Mouse (Mus musculus): ENCODE results near the gene Tmem235. TPM values are rescaled to one million over a fixed set of nuclear protein-coding genes. Genes with fewer than 3 reads are reported as not detected.
A peak's percentile ranks its signal among the peaks of the same experiment; 100 is the strongest.

Tmem235 gene
- polyA plus RNA-seq, 1 experiment, result 0.05 TPM

- H3K36me3 ChIP-seq (ENCODE audit: control insufficient read depth, insufficient read depth), result no peaks in the 10 kb centered on the region
- H3ac ChIP-seq (ENCODE audit: control insufficient read depth, insufficient read length, low read depth), result no peak overlapping the region
- no peaks in the 10 kb centered on the region for H3K79me3 ChIP-seq (ENCODE audit: low read depth)
- H3K27me3 ChIP-seq (ENCODE audit: control insufficient read depth, insufficient read depth, insufficient read length), result no peaks in the 10 kb centered on the region
- H3K79me2 ChIP-seq (ENCODE audit: control insufficient read depth, insufficient read depth), result no peaks in the 10 kb centered on the region
- TF ChIP-seq CTCF (IDR thresholded peaks at IDR 0.05; ENCODE audit: control insufficient read depth, insufficient read depth, insufficient read length) (no peak), CEBPB (IDR thresholded peaks at IDR 0.05; ENCODE audit: low read depth) (peak; percentile 65)
- no peak overlapping the region for H3K4me3 ChIP-seq (ENCODE audit: insufficient read depth, poor library complexity, severe bottlenecking)
Observed at GRCm38 (mm10) chr11:117879676-117880075, 19.1 kb downstream of the Tmem235 start.

- no peaks in the 10 kb centered on the region for H3K36me3 ChIP-seq (ENCODE audit: control insufficient read depth, insufficient read depth)
- no peaks in the 10 kb centered on the region for H3K79me2 ChIP-seq (ENCODE audit: control insufficient read depth, insufficient read depth)
- no peaks in the 10 kb centered on the region for H3K27me3 ChIP-seq (ENCODE audit: control insufficient read depth, insufficient read depth, insufficient read length)
- no peak overlapping the region for H3ac ChIP-seq (ENCODE audit: control insufficient read depth, insufficient read length, low read depth)
- no peak overlapping the region for H3K4me3 ChIP-seq (ENCODE audit: insufficient read depth, poor library complexity, severe bottlenecking)
- TF ChIP-seq MYOG (IDR thresholded peaks at IDR 0.05; ENCODE audit: control insufficient read depth, extremely low read depth, insufficient read length), result no peak
- no peak for TF ChIP-seq CEBPB (IDR thresholded peaks at IDR 0.05; ENCODE audit: low read depth)
- no peak for TF ChIP-seq USF1 (IDR thresholded peaks at IDR 0.05; ENCODE audit: low read depth)
- H3K79me3 ChIP-seq (ENCODE audit: low read depth), result no peaks in the 10 kb centered on the region
Observed at GRCm38 (mm10) chr11:117880336-117880976, 19.9 kb downstream of the Tmem235 start.

- H3K27me3 ChIP-seq (ENCODE audit: control insufficient read depth, insufficient read depth, insufficient read length), result no peaks in the 10 kb centered on the region
Observed at GRCm38 (mm10) chr11:117880977-117881358, 20.4 kb downstream of the Tmem235 start.

GRCm38 (mm10) chr11:117881787-117882186 is 21.2 kb downstream of the Tmem235 start:
- H3K79me3 ChIP-seq (ENCODE audit: low read depth), result no peaks in the 10 kb centered on the region
- H3ac ChIP-seq (ENCODE audit: control insufficient read depth, insufficient read length, low read depth), result no peak overlapping the region
- no peak for TF ChIP-seq MYOD1 (IDR thresholded peaks at IDR 0.05; ENCODE audit: control insufficient read depth, insufficient read length, low read depth)
- H3K4me3 ChIP-seq (ENCODE audit: insufficient read depth, poor library complexity, severe bottlenecking), result no peak overlapping the region
- no peaks in the 10 kb centered on the region for H3K36me3 ChIP-seq (ENCODE audit: control insufficient read depth, insufficient read depth)
- no peaks in the 10 kb centered on the region for H3K79me2 ChIP-seq (ENCODE audit: control insufficient read depth, insufficient read depth)
- H3K27me3 ChIP-seq (ENCODE audit: control insufficient read depth, insufficient read depth, insufficient read length), result no peaks in the 10 kb centered on the region

More at GRCm38 (mm10) chr11:117880977-117881358, 20.4 kb downstream of the Tmem235 start:
- H3K79me3 ChIP-seq (ENCODE audit: low read depth), result no peaks in the 10 kb centered on the region
- no peaks in the 10 kb centered on the region for H3K36me3 ChIP-seq (ENCODE audit: control insufficient read depth, insufficient read depth)
- no peaks in the 10 kb centered on the region for H3K79me2 ChIP-seq (ENCODE audit: control insufficient read depth, insufficient read depth)
- TF ChIP-seq USF1 (IDR thresholded peaks at IDR 0.05; ENCODE audit: low read depth) (peak; percentile 32), MYOG (IDR thresholded peaks at IDR 0.05; ENCODE audit: control insufficient read depth, extremely low read depth, insufficient read length) (no peak)
- no peak overlapping the region for H3ac ChIP-seq (ENCODE audit: control insufficient read depth, insufficient read length, low read depth)
- no peak overlapping the region for H3K4me3 ChIP-seq (ENCODE audit: insufficient read depth, poor library complexity, severe bottlenecking)

- H3K79me2 ChIP-seq (ENCODE audit: control insufficient read depth, insufficient read depth), result no peaks in the 10 kb centered on the region
- H3K4me3 ChIP-seq (ENCODE audit: insufficient read depth, poor library complexity, severe bottlenecking), result no peak overlapping the region
- no peak overlapping the region for H3ac ChIP-seq (ENCODE audit: control insufficient read depth, insufficient read length, low read depth)
- no peaks in the 10 kb centered on the region for H3K36me3 ChIP-seq (ENCODE audit: control insufficient read depth, insufficient read depth)
- no peaks in the 10 kb centered on the region for H3K79me3 ChIP-seq (ENCODE audit: low read depth)
- TF ChIP-seq MYOD1 (IDR thresholded peaks at IDR 0.05; ENCODE audit: control insufficient read depth, insufficient read length, low read depth) (no peak), CTCF (IDR thresholded peaks at IDR 0.05; ENCODE audit: control insufficient read depth, insufficient read depth, insufficient read length) (no peak), MAX (IDR thresholded peaks at IDR 0.05) (no peak), CEBPB (IDR thresholded peaks at IDR 0.05; ENCODE audit: low read depth) (no peak), FOSL1 (IDR thresholded peaks at IDR 0.05; ENCODE audit: insufficient read depth, low read length, poor library complexity, severe bottlenecking) (no peak), MYOG (IDR thresholded peaks at IDR 0.05; ENCODE audit: control insufficient read depth, extremely low read depth, insufficient read length) (no peak)
- H3K27me3 ChIP-seq (ENCODE audit: control insufficient read depth, insufficient read depth, insufficient read length), result no peaks in the 10 kb centered on the region
Observed at GRCm38 (mm10) chr11:117882208-117882607, 21.7 kb downstream of the Tmem235 start.

- H3K36me3 ChIP-seq (ENCODE audit: control insufficient read depth, insufficient read depth), result no peaks in the 10 kb centered on the region
- H3ac ChIP-seq (ENCODE audit: control insufficient read depth, insufficient read length, low read depth), result no peak overlapping the region
- no peaks in the 10 kb centered on the region for H3K79me3 ChIP-seq (ENCODE audit: low read depth)
- H3K4me3 ChIP-seq (ENCODE audit: insufficient read depth, poor library complexity, severe bottlenecking), result no peak overlapping the region
- TF ChIP-seq CEBPB (IDR thresholded peaks at IDR 0.05; ENCODE audit: low read depth), result no peak
- no peak for TF ChIP-seq MAX (IDR thresholded peaks at IDR 0.05)
- no peak for TF ChIP-seq USF1 (IDR thresholded peaks at IDR 0.05; ENCODE audit: low read depth)
- no peak for TF ChIP-seq MYOD1 (IDR thresholded peaks at IDR 0.05; ENCODE audit: control insufficient read depth, insufficient read length, low read depth)
- no peak for TF ChIP-seq MYOG (IDR thresholded peaks at IDR 0.05; ENCODE audit: control insufficient read depth, extremely low read depth, insufficient read length)
- no peak for TF ChIP-seq CTCF (IDR thresholded peaks at IDR 0.05; ENCODE audit: control insufficient read depth, insufficient read depth, insufficient read length)
- H3K27me3 ChIP-seq (ENCODE audit: control insufficient read depth, insufficient read depth, insufficient read length), result no peaks in the 10 kb centered on the region
- H3K79me2 ChIP-seq (ENCODE audit: control insufficient read depth, insufficient read depth), result no peaks in the 10 kb centered on the region
Observed at GRCm38 (mm10) chr11:117886000-117886399, 25.4 kb downstream of the Tmem235 start.
